Mouse (Mus musculus) heart, postnatal 14 days (tissue): ENCODE measurements around the gene Gm11563. TPM values are rescaled to one million over a fixed set of nuclear protein-coding genes. Genes with fewer than 3 reads are reported as not detected.
"Not testable (repeated sequence)": the region's sequence is repeated elsewhere in the genome, so short reads cannot be mapped to it uniquely, and the experiment has no call there.

Source experiments
- DNase-seq, 2 experiments: peaks; one replicate each; pipeline ENCODE4 v3.0.0; 2021 to 2022
- intact Hi-C: fragments of 180-260 bp; cut with DNase I; formaldehyde crosslinking; loops from one replicate; pipeline ENCODE4 v1.15.1; 2025
- long read RNA-seq, 2 experiments: library from polyadenylated mRNA; stranded (forward); transcript quantifications; one replicate each; pipeline ENCODE4 v2.0.0; 2021
- total RNA-seq, 2 experiments: library from RNA; stranded (reverse); gene quantifications; 2 replicates each; pipeline ENCODE4 v1.2.3; 2021

Gene Gm11563
- not detected for total RNA-seq
- long read RNA-seq, experiment 1 = 0 reads
- long read RNA-seq, experiment 2 = 0 reads

DNA sequence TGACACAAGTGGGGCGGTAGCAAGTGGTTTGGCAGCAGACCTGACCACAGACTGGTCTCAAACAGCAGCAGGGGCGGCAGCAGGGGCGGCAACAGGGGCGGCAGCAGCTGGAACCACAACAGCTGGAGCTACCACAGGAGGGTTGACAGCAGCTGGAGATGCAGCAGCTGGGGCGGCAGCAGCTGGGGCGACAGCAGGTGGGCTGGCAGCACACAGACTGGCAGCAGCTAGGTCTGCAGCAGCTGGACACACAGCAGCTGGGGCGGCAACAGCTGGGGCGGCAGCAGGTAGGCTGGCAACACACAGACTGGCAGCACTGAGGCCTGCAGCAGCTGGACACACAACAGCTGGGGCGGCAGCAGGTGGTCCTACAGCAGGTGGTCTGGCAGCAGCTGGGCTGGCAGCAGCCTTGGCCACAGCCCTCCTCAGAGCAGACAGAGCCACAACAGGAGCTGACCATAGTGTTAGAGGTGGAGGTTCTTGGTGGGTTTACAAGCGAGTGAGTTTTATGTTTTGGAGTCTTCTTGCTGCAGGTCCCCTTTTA is at the start of gene Gm11563:
TSS of gene Gm11563 (minus strand) at position 494 of the 544 bp plus-strand sequence.
- DNase-seq, intact Hi-C loops: not testable (repeated sequence)

DNA sequence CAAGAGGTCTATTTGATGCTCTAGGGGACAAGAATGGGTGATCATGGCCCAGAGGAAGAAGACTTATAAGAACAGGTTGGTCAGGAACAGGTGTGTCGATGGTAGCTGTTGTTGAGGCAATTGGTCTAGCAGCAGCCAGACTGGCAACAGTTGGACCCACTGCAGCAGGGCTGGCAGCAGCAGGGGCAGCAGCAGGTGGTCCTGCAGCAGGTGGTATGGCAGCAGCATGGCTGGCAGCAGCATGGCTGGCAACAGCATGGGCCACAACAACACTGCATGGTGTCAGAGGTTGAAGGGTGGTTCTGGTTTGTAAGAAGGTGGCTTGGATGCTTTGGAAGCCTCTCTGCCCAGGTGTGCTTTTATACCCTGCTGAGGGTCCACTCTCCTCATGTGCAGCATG is 31.7 kb upstream of the Gm11563 start, which contains the start of gene Gm14190:
TSS of gene Gm14190 (minus strand) at position 278 of the 400 bp plus-strand sequence.
- intact Hi-C loops = no loop called here
- DNase-seq = no peak

GRCm38 (mm10) chr11:99685235-99685634 is 26.5 kb upstream of the Gm11563 start:
- intact Hi-C loops = loop anchor here (1.0 kb wide), 1 partner anchor 39 kb away; no protein-coding TSS in a partner anchor
- DNase-seq = not testable (repeated sequence)

DNA sequence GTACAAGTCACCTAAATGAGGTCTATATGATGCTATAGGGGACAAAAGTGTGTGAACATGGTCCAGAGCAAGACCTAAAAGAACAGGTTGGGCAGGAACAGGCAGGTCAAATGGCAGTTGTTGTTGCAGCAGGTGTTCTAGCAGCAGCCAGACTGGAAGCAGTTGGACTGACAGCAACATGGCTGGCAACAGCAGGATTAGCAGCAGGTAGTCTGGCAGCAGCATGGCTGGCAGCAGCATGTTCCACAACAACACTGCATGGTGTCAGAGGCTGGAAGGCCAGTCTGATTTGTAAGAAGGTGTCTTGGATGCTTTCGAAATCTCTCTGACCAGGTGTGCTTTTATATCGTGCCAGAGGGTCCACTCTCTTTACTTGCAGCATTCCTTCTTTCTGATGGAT is 24.7 kb upstream of the Gm11563 start:
- intact Hi-C loops = no loop called here

GRCm38 (mm10) chr11:99665860-99666259 is 7.1 kb upstream of the Gm11563 start, which contains the start of gene Krtap4-6:
TSS of gene Krtap4-6 (minus strand) at chr11:99665960.
- intact Hi-C loops = no loop called here

More for the DNA sequence above, 24.7 kb upstream of the Gm11563 start:
- no peak for DNase-seq

DNA sequence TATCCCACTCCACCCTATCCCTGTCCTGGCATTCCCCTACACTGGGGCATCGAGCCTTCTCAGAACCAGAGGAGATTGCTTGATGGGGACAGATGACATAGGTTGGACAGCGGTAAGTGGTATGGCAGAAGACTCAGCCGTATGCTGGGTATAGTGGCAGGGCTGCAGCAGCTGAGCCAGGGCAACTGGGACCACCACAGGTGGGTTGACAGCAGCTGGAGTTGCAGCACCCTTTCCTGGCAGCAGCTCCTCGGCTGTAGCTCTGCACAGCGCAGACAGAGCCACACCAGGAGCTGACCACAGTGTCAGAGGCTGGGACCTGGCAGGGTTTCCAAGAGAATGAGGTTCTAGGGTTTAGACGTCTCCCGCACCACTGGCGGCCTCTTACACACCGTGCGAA is 4.0 kb upstream of the Gm11563 start:
- intact Hi-C loops = no loop called here
- DNase-seq = no peak

More at GRCm38 (mm10) chr11:99665860-99666259, 7.1 kb upstream of the Gm11563 start, which contains the start of gene Krtap4-6:
- no peak for DNase-seq

DNA sequence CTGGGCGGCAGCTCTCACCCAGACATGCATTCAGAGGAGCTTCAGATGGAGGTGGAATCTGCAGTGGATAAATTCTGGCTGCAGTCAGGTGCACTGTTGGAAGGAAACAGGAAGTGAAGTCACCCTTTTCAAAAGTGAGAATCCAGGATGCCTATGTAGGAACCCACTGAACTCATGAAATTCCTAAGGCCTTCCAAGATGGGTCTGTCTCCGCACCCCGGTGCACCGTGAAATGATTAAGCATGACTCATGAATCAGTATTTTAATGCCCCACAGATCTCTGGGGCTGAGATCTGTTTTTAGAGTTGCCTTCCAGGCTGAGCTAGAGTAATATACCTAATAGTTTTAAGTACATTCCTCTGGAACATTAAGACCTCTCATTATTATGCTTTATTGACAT is 496 bp upstream of the Gm11563 start:
- DNase-seq = no peak
- intact Hi-C loops = no loop called here

DNA sequence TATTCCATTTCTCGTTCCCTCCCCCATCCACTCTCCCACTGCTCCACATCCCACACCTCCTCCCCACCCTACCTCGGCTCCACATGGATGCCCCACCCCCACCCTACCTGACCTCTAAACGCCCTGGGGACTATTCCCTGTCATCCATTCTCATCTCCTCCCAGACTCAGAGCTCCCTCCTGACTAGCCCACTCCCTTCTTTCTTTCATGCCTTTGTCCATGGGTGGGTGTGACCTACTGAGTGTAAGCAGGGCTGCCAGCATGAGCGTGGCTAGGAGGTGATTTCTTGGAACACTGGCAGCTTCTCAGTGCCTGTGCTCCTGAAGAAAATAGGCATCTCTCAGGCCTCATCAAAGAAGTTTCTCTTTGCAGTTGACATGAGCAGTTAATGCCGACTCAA is 1.7 kb downstream of the Gm11563 start:
- no peak for DNase-seq
- intact Hi-C loops = no loop called here

- intact Hi-C loops = no loop called here
Measured at GRCm38 (mm10) chr11:99650136-99650535, 8.6 kb downstream of the Gm11563 start, which contains the start of gene Gm11555. TSS of gene Gm11555 (minus strand) at chr11:99650236.

DNA sequence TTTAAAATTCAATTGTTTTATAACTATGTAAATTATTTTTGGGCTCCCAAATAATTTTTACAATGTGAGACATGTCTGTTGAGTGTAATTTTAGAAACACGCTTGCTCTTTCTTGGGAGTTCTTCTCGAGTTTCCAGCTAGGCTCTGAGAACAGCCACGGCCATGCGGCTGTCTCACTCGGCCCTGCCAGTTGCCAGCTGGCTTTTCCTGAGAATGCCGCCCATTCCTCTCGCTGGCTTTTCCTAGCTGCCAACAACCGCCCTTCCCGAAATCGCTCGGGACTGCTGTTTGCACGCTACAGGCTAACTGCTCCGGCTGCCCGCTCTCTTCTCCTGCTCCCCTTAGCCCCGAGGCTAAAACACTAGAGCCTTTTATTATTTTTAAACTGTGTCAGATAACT is 12.3 kb downstream of the Gm11563 start:
- intact Hi-C loops = no loop called here
- DNase-seq = no peak

More at GRCm38 (mm10) chr11:99650136-99650535, 8.6 kb downstream of the Gm11563 start, which contains the start of gene Gm11555:
- no peak for DNase-seq

DNA sequence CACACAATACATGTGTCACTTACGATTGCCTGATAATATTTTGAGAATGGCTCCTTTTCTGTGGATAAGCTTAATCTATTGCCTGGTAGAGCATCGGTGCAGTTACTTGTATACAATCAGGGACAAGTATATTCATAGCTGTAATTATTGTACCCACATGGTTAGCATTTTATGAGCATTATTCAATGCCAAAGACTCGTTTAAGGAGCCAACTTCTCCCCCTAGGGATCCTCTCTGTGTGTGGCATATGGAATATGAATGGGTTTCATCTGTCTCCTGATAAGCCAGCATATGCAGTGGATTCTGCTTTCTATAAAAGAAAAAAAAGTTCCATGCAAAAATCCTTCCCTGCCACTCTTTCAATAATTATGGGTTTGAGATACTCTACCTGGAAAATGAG is 14.4 kb downstream of the Gm11563 start:
- DNase-seq = no peak

GRCm38 (mm10) chr11:99643635-99644139 is 15.1 kb downstream of the Gm11563 start, which contains the start of gene Krtap4-7:
TSS of gene Krtap4-7 (minus strand) at chr11:99644089.
- DNase-seq, intact Hi-C loops: not testable (repeated sequence)

More for the DNA sequence above, 14.4 kb downstream of the Gm11563 start:
- intact Hi-C loops = no loop called here

DNA sequence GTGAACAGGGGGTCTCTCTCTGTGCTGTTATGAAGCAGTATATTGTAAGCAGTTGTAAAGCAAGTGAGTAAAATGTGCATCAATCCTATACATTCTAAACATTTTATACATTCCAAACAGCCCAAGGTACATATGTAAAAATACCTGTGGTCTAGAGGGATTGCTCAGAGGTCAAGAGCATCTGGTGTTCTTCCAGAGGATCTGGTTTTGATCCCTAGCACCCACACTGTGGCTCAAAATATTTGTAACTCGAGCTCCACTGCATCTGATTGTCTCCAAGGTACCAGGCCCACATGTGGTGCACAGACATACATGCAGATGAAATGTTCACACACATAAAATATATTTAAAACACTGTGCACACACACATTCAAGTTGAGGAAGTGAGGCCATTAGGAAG is 17.8 kb downstream of the Gm11563 start:
- DNase-seq = no peak
- intact Hi-C loops = no loop called here

- intact Hi-C loops = no loop called here
- no peak for DNase-seq
Measured at GRCm38 (mm10) chr11:99637086-99637485, 21.7 kb downstream of the Gm11563 start.

DNA sequence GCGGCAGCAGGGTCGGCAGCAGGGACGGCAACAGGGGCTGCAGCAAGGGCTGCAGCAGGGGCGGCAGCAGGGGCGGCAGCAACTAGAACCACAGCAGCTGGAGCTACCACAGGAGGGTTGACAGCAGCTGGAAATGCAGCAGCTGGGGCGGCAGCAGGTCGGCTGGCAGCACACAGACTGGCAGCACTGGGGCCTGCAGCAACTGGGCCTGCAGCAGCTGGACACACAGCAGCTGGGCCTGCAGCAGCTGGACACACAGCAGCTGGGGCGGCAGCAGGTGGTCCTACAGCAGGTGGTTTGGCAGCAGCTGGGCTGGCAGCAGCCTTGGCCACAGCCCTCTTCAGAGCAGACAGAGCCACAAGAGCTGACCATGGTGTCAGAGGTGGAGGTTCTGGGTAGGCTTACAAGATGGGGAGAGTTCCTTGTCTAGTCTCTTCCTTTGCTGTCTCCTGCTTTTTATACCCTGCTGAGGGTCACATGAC is 24.1 kb downstream of the Gm11563 start, which contains the start of gene Krtap4-2:
TSS of gene Krtap4-2 (minus strand) at position 432 of the 482 bp plus-strand sequence.
- intact Hi-C loops = no loop called here
- no peak for DNase-seq

- intact Hi-C loops = no loop called here
- DNase-seq = no peak
Measured at GRCm38 (mm10) chr11:99633293-99633692, 25.5 kb downstream of the Gm11563 start.

- no peak for DNase-seq
Measured at GRCm38 (mm10) chr11:99630890-99631289, 27.9 kb downstream of the Gm11563 start.

GRCm38 (mm10) chr11:99628138-99628537 is 30.6 kb downstream of the Gm11563 start, which contains the start of gene Krtap4-1:
TSS of gene Krtap4-1 (minus strand) at chr11:99628238.
- no peak for DNase-seq
- intact Hi-C loops = no loop called here

More at GRCm38 (mm10) chr11:99630890-99631289, 27.9 kb downstream of the Gm11563 start:
- intact Hi-C loops = no loop called here

DNA sequence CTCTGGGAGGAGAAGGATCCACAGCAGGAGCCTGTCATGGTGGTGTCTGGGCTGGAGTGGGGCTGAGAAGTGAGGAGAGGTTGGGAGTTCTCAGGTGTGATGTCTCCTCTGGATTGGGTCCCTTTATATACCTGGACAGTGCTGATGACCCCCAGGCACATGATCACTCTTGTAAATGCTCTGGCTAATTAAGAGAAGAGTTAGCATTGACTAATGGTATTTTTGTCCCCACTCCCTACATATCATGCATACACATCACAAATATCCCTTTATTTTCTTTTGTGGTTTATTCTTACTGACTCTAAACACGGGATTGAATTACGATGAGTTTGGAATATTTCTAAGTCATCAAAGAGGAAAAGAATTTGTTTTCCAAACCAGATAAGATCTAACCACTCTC is 38.4 kb downstream of the Gm11563 start, which contains the start of gene Gm11562:
TSS of gene Gm11562 (minus strand) at position 101 of the 400 bp plus-strand sequence.
- no peak for DNase-seq

GRCm38 (mm10) chr11:99614796-99615363 is 43.9 kb downstream of the Gm11563 start, which contains the start of gene Krtap2-4:
TSS of gene Krtap2-4 (minus strand) at chr11:99614846.
- no peak for DNase-seq
- intact Hi-C loops = no loop called here

More for the DNA sequence above, 38.4 kb downstream of the Gm11563 start, which contains the start of gene Gm11562:
- intact Hi-C loops = no loop called here

DNA sequence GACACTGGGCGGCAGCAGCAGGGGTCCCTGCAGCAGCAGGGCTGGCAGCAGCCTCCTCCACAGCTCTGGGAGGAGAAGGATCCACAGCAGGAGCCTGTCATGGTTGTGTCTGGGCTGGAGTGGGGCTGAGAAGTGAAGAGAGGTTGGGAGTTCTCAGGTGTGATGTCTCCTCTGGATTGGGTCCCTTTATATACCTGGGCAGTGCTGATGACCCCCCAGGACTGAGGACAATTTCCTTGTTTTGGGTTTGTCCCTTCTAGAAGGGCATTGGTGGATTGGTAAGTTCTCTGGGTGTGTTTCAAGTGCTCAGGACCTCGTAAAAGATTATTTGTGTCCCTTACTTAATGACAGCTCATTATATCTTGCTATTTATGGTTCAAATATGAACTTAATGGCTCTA is 48.7 kb downstream of the Gm11563 start, which contains the start of gene Gm11937:
TSS of gene Gm11937 (minus strand) at position 101 of the 400 bp plus-strand sequence.
- intact Hi-C loops, DNase-seq: not testable (repeated sequence)
